Mouse (Mus musculus): ENCODE results near the gene Jsrp1.

DNA sequence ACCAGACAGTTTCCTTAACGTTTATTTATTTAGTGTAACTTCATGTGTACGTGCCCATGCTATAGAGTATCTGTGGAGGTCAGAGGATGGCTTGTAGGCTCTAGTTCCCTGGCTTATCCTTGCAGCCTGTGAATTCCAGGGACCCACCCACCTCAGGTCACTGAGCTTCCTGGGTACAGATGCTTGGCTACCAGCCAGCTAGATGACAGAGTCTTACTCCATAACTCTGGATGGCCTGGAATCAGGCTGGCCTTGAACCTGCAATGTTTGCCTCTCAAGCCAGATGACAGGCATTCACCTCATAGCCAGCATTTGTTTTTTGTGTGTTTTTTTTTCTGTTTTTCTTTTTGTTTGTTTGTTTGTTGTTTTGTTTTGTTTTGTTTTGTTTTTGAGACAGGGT is 3.9 kb upstream of the Jsrp1 start:
- TF ChIP-seq POLR2A (IDR thresholded peaks at IDR 0.05; ENCODE audit: insufficient read length, low read depth) (no peak), SRF (IDR thresholded peaks at IDR 0.05; ENCODE audit: control insufficient read depth, insufficient read length, low read depth) (no peak)

Measured in myocyte (in vitro differentiated cells).